Mouse (Mus musculus) heart, adult 9 months (tissue): ENCODE results near the gene Gm21994.
"Not testable (repeated sequence)": the region's sequence is repeated elsewhere in the genome, so short reads cannot be mapped to it uniquely, and the experiment has no call there.

ENCODE experiments used
- DNase-seq, 2 experiments: peaks; one replicate each; pipeline ENCODE4 v3.0.0; 2022; ENCODE audit warnings: low spot score in 2 of 2

Gm21994 gene

GRCm38 (mm10) chr2:150255491-150255890 is at the start of gene Gm21994:
Gene Gm21994 (minus strand): TSS chr2:150255591.
- DNase-seq, result not testable (repeated sequence)

DNA sequence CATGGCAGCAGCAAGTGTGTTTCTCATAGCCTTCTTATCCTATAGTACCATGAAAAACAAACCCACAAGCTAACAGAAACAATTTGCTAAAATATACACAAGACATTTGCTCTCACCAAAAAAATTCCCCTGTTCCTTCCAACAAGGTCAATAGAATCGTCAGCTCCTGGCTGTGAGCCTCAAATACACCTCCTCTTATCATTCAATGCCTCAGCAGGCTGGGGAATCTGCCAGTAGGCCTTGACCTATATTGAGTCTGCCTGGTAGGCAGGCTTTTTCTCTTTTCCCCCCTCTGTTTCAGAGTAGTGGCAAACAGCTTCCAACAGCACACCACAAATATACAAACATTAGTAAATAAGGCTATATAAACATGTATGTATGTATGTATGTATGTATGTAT is 43.7 kb upstream of the Gm21994 start:
- peak in 1 of 2 experiments; percentile 8 for DNase-seq

DNA sequence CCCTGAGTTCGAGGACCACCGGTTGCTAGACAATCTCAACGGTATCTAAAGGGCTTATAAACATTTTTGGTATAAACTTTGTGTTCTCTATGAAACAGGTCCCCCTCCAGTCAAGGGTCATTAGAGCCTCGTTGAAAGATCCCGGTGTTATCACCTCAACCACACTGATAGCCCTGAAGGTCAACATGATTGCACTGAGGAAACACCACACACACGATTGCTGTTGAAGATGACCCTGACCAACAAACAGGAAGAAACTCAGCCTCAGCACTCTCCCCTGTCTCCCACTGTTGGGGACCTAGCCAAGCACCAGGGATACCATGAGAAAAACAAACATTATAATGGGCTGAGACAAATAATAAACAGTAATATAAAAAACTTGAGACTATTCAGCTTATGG is 38.3 kb upstream of the Gm21994 start:
- no peak for DNase-seq

GRCm38 (mm10) chr2:150257291-150257690 is 1.9 kb upstream of the Gm21994 start, which contains the start of gene Gm14124:
Gene Gm14124 (plus strand): TSS chr2:150257517.
- not testable (repeated sequence) for DNase-seq

DNA sequence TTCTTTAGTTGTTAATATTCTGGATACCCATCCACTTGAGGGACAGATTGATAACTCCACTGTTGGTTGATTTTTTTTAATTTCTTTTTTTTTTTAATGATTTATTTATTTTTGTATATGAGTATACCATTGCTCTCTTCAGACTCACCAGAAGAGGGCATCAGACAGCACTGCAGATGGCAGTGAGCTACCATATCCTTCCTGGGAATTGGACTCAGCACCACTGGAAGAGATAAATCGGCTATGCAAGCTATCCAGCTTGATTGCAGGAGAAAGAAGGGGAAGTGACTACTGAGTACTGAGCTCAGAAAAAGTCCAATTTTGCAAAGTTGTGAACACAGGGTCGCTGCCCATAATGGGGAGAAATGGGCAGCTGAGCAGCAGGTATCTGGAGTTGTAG is 1.5 kb upstream of the Gm21994 start:
- not testable (repeated sequence) for DNase-seq

DNA sequence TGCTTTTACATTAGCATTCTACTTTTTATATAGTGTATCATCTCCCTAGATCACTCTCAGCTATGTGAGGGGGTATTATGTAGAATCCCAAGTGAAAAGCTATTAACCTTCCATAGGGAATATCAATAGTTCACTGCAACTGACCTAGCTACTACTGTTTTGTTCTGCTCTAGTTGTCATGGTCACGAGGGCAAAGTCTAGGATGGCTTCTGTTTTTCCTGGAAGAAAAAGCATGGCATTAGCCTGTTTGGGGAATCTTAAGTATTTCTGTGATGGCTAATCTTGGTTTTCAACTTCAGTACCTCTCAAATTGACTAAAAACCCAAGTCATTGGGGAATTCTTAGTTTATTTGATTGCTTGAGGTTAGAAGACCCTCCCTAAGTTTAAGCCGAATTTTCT is 12.2 kb downstream of the Gm21994 start:
- DNase-seq, result no peak

GRCm38 (mm10) chr2:150223263-150223662 is 32.1 kb downstream of the Gm21994 start:
- not testable (repeated sequence) for DNase-seq

GRCm38 (mm10) chr2:150218363-150218725 is 37.0 kb downstream of the Gm21994 start:
- DNase-seq, result not testable (repeated sequence)

GRCm38 (mm10) chr2:150217600-150218362 is 37.6 kb downstream of the Gm21994 start, which contains the start of gene Zfp937:
Gene Zfp937 (plus strand): TSS chr2:150218073.
- peak; percentile 87 to 88 for DNase-seq
